Mouse (Mus musculus) thymus, postnatal 10 days (tissue): Measurements from ENCODE around the gene Fchsd2.

Experiments
- DNase-seq, 2 experiments: peaks; one replicate each; pipeline ENCODE4 v3.0.0; 2021; ENCODE audit warnings: low spot score in 2 of 2

The Fchsd2 gene

GRCm38 (mm10) chr7:101092618-101093017 is at the start of gene Fchsd2:
Gene Fchsd2 (plus strand): TSS chr7:101092863.
- DNase-seq: peak; percentile 52 to 55

GRCm38 (mm10) chr7:101043846-101044541 is 48.7 kb upstream of the Fchsd2 start:
- no peak for DNase-seq

GRCm38 (mm10) chr7:101048247-101048646 is 44.4 kb upstream of the Fchsd2 start:
- no peak for DNase-seq

GRCm38 (mm10) chr7:101049326-101050087 is 43.2 kb upstream of the Fchsd2 start:
- no peak for DNase-seq

- no peak for DNase-seq
Observed at GRCm38 (mm10) chr7:101050724-101051550, 41.7 kb upstream of the Fchsd2 start.

- DNase-seq: peak; percentile 11 to 54
Observed at GRCm38 (mm10) chr7:101051551-101052221, 41.0 kb upstream of the Fchsd2 start.

GRCm38 (mm10) chr7:101053136-101053535 is 39.5 kb upstream of the Fchsd2 start:
- DNase-seq: no peak

- no peak for DNase-seq
Observed at GRCm38 (mm10) chr7:101057309-101057708, 35.4 kb upstream of the Fchsd2 start.

- no peak for DNase-seq
Observed at GRCm38 (mm10) chr7:101059188-101059587, 33.5 kb upstream of the Fchsd2 start.

- DNase-seq: no peak
Observed at GRCm38 (mm10) chr7:101060476-101060875, 32.2 kb upstream of the Fchsd2 start.

GRCm38 (mm10) chr7:101061381-101061780 is 31.3 kb upstream of the Fchsd2 start:
- DNase-seq: peak; percentile 48 to 75

GRCm38 (mm10) chr7:101062246-101062645 is 30.4 kb upstream of the Fchsd2 start:
- no peak for DNase-seq

GRCm38 (mm10) chr7:101063523-101063922 is 29.1 kb upstream of the Fchsd2 start:
- no peak for DNase-seq

GRCm38 (mm10) chr7:101064697-101065688 is 27.7 kb upstream of the Fchsd2 start:
- no peak for DNase-seq

- no peak for DNase-seq
Observed at GRCm38 (mm10) chr7:101066009-101066408, 26.7 kb upstream of the Fchsd2 start.

GRCm38 (mm10) chr7:101066650-101067346 is 25.9 kb upstream of the Fchsd2 start:
- no peak for DNase-seq

- DNase-seq: no peak
Observed at GRCm38 (mm10) chr7:101067521-101067920, 25.1 kb upstream of the Fchsd2 start.

- no peak for DNase-seq
Observed at GRCm38 (mm10) chr7:101069271-101069670, 23.4 kb upstream of the Fchsd2 start.

- no peak for DNase-seq
Observed at GRCm38 (mm10) chr7:101070406-101070805, 22.3 kb upstream of the Fchsd2 start.

GRCm38 (mm10) chr7:101071020-101071419 is 21.6 kb upstream of the Fchsd2 start:
- peak in 1 of 2 experiments; percentile 29 for DNase-seq
